31 mouse cellular contexts compared by ENCODE assay signal in genomic region chr4:123295026-123295425, GRCm38 (mm10). TPM values are rescaled to one million over a fixed set of nuclear protein-coding genes. Genes with fewer than 3 reads are reported as not detected.
"Had no signal": no experiment of that assay in that cellular context is flagged by ENCODE, and none has a peak within 500 bp of the region (broad histone marks: within the 10 kb centered on the region; RNA-seq: fewer than 3 reads in every experiment).

No protein-coding gene starts in this region.

RNA-seq across cellular contexts. Expression of gene Oxct2a, which starts 28.4 kb away (rescaled TPM):
- total RNA-seq: heart, postnatal 10 days; heart, postnatal 14 days; heart, postnatal 25 days; heart, postnatal 36 days; heart, postnatal 4 days; hematopoietic stem cell, adult 5-6 weeks; layer of hippocampus, adult 18-20 months; layer of hippocampus, adult 2 months; layer of hippocampus, postnatal 10 days; layer of hippocampus, postnatal 25 days; left cerebral cortex, adult 2 months had no signal
- polyA plus RNA-seq: heart, embryonic 11.5 days; heart, embryonic 12.5 days; heart, embryonic 13.5 days; heart, embryonic 14.5 days; heart, embryonic 16.5 days; hindbrain, embryonic 10.5 days; hindbrain, embryonic 11.5 days; hindbrain, embryonic 12.5 days; hindbrain, embryonic 13.5 days; hindbrain, embryonic 15.5 days; inflammation-experienced regulatory T-cells, adult 6 months; intestine, embryonic 14.5 days; intestine, embryonic 15.5 days; intestine, embryonic 16.5 days; kidney, embryonic 14.5 days; kidney, embryonic 15.5 days; kidney, postnatal 0 days had no signal

RNA-seq across cellular contexts. Expression of gene Bmp8a, which starts 48.0 kb away (rescaled TPM):
- total RNA-seq: hematopoietic stem cell, adult 5-6 weeks; layer of hippocampus, adult 18-20 months; layer of hippocampus, postnatal 10 days; layer of hippocampus, postnatal 14 days; layer of hippocampus, postnatal 36 days; left cerebral cortex, adult 8-10 months had no signal
- polyA plus RNA-seq: heart, embryonic 14.5 days; inflammation-experienced regulatory T-cells, adult 6 months had no signal
